Mouse (Mus musculus) inflammation-experienced regulatory T-cells, adult 16 weeks (primary cell): ENCODE data around the gene Gm12184. TPM values are rescaled to one million over a fixed set of nuclear protein-coding genes. Genes with fewer than 3 reads are reported as not detected.

Experiments
- polyA plus RNA-seq: library from polyadenylated mRNA; unstranded; fragments of 100-300 nt; shearing (Covaris generic); gene quantifications from one replicate; pipeline ENCODE4 v1.2.1, GENCODE M21; 2017

Gene Gm12184
- polyA plus RNA-seq, result 2.0 TPM

GRCm38 (mm10) chr11:48825979-48826751, at the start of gene Gm12184, which contains the start of gene Trim7:
Gene Gm12184, minus strand, starts transcription at chr11:48826655.
Gene Trim7, plus strand, starts transcription at chr11:48826140.

DNA sequence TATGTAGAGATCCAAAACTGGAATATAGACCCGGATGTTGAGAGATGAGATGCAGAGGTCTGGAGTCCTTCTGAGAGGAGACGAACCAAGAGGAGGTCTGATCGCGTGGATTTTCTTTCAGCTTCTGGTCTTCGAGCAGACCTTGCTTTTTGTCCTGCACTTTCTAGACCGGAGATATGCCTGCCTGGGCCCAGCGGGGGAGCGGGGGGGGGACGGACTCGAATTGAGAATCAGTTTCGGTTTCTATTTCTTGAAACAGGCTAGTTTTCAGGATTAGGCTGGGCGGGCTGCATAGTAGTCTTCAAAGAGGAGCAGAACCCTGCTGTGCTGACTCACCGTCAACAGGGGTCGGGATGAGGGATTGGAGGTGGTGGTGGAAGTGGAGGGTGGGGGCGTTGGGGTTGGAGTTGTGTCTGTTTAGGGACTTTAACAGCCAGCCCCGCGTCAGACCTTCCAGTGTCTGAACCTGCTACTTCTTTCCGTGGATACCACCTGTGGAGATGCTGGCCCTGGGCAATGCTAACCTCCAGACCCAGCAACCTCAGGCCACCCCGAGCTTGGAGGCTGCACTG, 44.8 kb upstream of the Gm12184 start, which contains the start of gene Irgm1:
TSS of gene Irgm1 (minus strand) at position 483 of the 572 bp plus-strand sequence.

DNA sequence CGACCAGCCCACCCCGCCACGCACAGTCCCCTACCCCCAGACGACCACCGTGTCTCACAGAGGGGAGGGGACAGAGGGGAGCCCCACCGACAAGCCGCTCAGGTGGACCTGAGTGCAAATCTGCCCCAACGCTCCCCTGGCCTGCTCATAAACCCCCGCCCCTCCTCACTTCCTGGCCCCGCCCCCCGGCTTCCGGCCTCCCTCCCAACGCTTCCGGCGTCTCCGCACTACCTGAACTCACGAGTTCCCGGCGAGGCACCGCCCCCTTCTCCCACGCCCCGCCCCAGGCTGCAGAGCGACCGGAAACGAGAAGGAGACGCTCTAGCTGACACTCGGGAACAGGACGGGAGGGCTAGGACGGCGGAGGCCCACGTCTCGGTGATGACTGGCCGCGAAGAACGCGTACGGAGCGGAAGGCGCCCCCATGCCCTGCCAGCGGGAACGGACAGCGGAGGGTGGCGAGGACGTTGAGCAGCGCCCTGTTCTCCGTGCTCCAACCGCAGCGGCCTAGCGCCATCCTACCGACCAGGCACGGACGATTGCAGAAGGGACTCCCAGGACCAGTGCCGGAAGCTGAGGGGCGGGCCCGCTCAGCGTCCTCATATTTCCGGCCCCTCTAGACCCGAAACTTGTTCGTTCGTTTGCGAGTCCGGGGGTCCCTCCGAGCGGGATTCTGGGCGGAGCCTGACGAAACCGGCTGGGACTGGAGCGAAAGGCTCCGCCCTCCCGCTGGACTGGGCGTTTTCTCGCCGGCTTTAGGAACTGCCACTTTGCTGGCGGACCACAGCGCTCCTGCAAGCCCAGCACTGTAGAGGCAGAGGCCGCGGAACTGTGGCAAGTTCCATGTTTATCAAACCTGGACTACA, 9.4 kb downstream of the Gm12184 start, which contains the start of gene Trim41:
TSS of gene Trim41 (minus strand) at position 554 of the 866 bp plus-strand sequence.

GRCm38 (mm10) chr11:48799921-48800701, 26.3 kb downstream of the Gm12184 start, which contains the start of gene Rack1:
Gene Rack1, plus strand, starts transcription at chr11:48800332.

Other genes starting within 250 kb of the Gm12184 start
- gene Rack1, start 26.3 kb downstream of the Gm12184 start, polyA plus RNA-seq, result 661 TPM
- gene Trim41, start 9.3 kb downstream of the Gm12184 start, polyA plus RNA-seq, result 2.5 TPM
- 0.46 TPM for gene Trim7, start 515 bp downstream of the Gm12184 start, polyA plus RNA-seq
- 181 TPM for gene Irgm1, start 45.0 kb upstream of the Gm12184 start, polyA plus RNA-seq
- gene Gm5431, start 75.6 kb upstream of the Gm12184 start, polyA plus RNA-seq, result 2.0 TPM
- gene Psme2b, start 119.5 kb upstream of the Gm12184 start, polyA plus RNA-seq, result 281 TPM
- 0.62 TPM for gene Olfr56, start 152.2 kb upstream of the Gm12184 start, polyA plus RNA-seq
- gene 9930111J21Rik1, start 152.7 kb upstream of the Gm12184 start, polyA plus RNA-seq, result 317 TPM
- gene Gm12185, start 165.6 kb upstream of the Gm12184 start, polyA plus RNA-seq, result 6.6 TPM
- gene Tgtp1, start 167.5 kb upstream of the Gm12184 start, polyA plus RNA-seq, result 266 TPM
- gene 9930111J21Rik2, start 224.6 kb upstream of the Gm12184 start, polyA plus RNA-seq, result 161 TPM
- 364 TPM for gene Tgtp2, start 237.6 kb upstream of the Gm12184 start, polyA plus RNA-seq
- gene Ifi47, start 249.9 kb upstream of the Gm12184 start, polyA plus RNA-seq, result 525 TPM